Mouse (Mus musculus) monocyte, adult 5-6 weeks (primary cell): ENCODE results near the gene Rb1. TPM values are rescaled to one million over a fixed set of nuclear protein-coding genes. Genes with fewer than 3 reads are reported as not detected.

Experiments used
- ATAC-seq: fragments of 153-309, 156-312 bp; replicated peaks from 2 replicates; pipeline ENCODE4 v1.8.0; 2017; ENCODE audit warnings: mild to moderate bottlenecking; ENCODE audit not compliant: low TSS enrichment, insufficient number of reproducible peaks, severe bottlenecking, poor library complexity, low FRiP score
- total RNA-seq: library from RNA; stranded (forward); fragments of 200-1000, 200-491, 200-594 nt; gene quantifications from 3 replicates; pipeline ENCODE4 v1.2.3, GENCODE M21; 2017

The Rb1 gene
- total RNA-seq, 1 experiment from 2014 or later: 82.3 TPM

- ATAC-seq: no peak
Observed at GRCm38 (mm10) chr14:73139866-73140265, 185.8 kb downstream of the Rb1 start.

GRCm38 (mm10) chr14:73138483-73138882 is 187.1 kb downstream of the Rb1 start:
- 0 out of 2 replicates have a peak, but pooled peaks have one; percentile 37 for ATAC-seq

GRCm38 (mm10) chr14:73137234-73137633 is 188.4 kb downstream of the Rb1 start:
- ATAC-seq: no peak

Other genes starting within 250 kb of the Rb1 start
- 50.0 to 78.5 TPM (median 57.1 TPM) in 3 replicates for gene Rcbtb2, start 202.8 kb downstream of the Rb1 start, total RNA-seq
- 34.2 to 67.7 TPM (median 63.5 TPM) in 3 replicates for gene Lpar6, start 87.9 kb downstream of the Rb1 start, total RNA-seq
- gene Itm2b, start 59.5 kb upstream of the Rb1 start, total RNA-seq: 1,022 to 1,179 TPM (median 1,153 TPM) in 3 replicates
- gene Med4, start 184.2 kb upstream of the Rb1 start, total RNA-seq: 65.7 to 85.4 TPM (median 76.7 TPM) in 3 replicates
- gene Sucla2, start 199.5 kb upstream of the Rb1 start, total RNA-seq: 79.3 to 102 TPM (median 99.6 TPM) in 3 replicates
- 4.9 to 9.1 TPM (median 8.5 TPM) in 3 replicates for gene Nudt15, start 222.4 kb upstream of the Rb1 start, total RNA-seq